Mouse (Mus musculus) CH12.LX (cell line): Measurements from ENCODE around the gene Riok1. TPM values are rescaled to one million over a fixed set of nuclear protein-coding genes. Genes with fewer than 3 reads are reported as not detected.
A peak's percentile ranks its signal among the peaks of the same experiment; 100 is the strongest.

Experiments used
- DNase-seq: peaks from one replicate; pipeline ENCODE4 v3.0.0-alpha.2; 2013; ENCODE audit errors: extremely low read depth
- H3K27ac ChIP-seq: 2 replicates; pipeline ENCODE4 v1.5.1; 2012; ENCODE audit warnings: low read depth, mild to moderate bottlenecking, control low read depth, moderate library complexity; ENCODE audit not compliant: insufficient read depth
- H3K27me3 ChIP-seq: replicated peaks from 2 replicates; pipeline ENCODE3; 2012; ENCODE audit warnings: inconsistent platforms
- H3K36me3 ChIP-seq, 2 experiments: replicated peaks in 1 of 2; 2 replicates each; pipeline versions ENCODE3 to v1.6.1; 2012; ENCODE audit warnings: inconsistent platforms in 1 of 2, low read length in 1 of 2, mild to moderate bottlenecking in 1 of 2, mixed read lengths in 1 of 2, moderate library complexity in 1 of 2; ENCODE audit not compliant: control insufficient read depth in 1 of 2, insufficient read depth in 1 of 2
- H3K4me1 ChIP-seq, 2 experiments: 2 replicates each; pipeline ENCODE4 v1.6.1; 2012; ENCODE audit warnings: inconsistent platforms in 1 of 2, moderate library complexity in 1 of 2; ENCODE audit not compliant: insufficient read depth in 2 of 2, control insufficient read depth in 1 of 2
- H3K4me2 ChIP-seq: 2 replicates; pipeline ENCODE4 v1.6.1; 2012; ENCODE audit warnings: low read depth, mild to moderate bottlenecking, control low read depth; ENCODE audit not compliant: poor library complexity, insufficient read depth, severe bottlenecking
- H3K4me3 ChIP-seq, 3 experiments: fragments of 150-350 bp in 1 of 3; sonication (generic) in 1 of 3; replicated peaks in 1 of 3; 2 replicates each; pipeline versions ENCODE3 to v1.5.1; 2011 to 2012; ENCODE audit warnings: low read depth in 2 of 3, low read length in 2 of 3, mild to moderate bottlenecking in 2 of 3, moderate library complexity in 2 of 3, control low read depth in 1 of 3, improper control_type of control experiment in 1 of 3, inconsistent platforms in 1 of 3, mixed read lengths in 1 of 3; ENCODE audit not compliant: poor library complexity in 1 of 3
- H3K79me2 ChIP-seq: replicated peaks from 2 replicates; pipeline ENCODE4 v1.6.1; 2012; ENCODE audit warnings: mild to moderate bottlenecking, moderate library complexity; ENCODE audit not compliant: control insufficient read depth, poor library complexity, insufficient read depth, severe bottlenecking; ENCODE audit errors: extremely low read depth
- H3K9ac ChIP-seq: 2 replicates; pipeline ENCODE4 v1.6.1; 2012; ENCODE audit warnings: low read depth, mild to moderate bottlenecking, control low read depth, moderate library complexity; ENCODE audit not compliant: insufficient read depth
- H3K9me3 ChIP-seq: replicated peaks from 2 replicates; pipeline ENCODE3; 2012; ENCODE audit warnings: low read length, inconsistent platforms, mixed read lengths
- BHLHE40 ChIP-seq: IDR thresholded peaks from 2 replicates; pipeline ENCODE4 v1.6.1; 2011; ENCODE audit warnings: mild to moderate bottlenecking, low read depth, low read length, improper control_type of control experiment
- CHD1 ChIP-seq: IDR thresholded peaks from 2 replicates; pipeline ENCODE4 v1.6.1; 2012; ENCODE audit warnings: low read depth, low read length, improper control_type of control experiment, inconsistent platforms
- CHD2 ChIP-seq: IDR thresholded peaks from 2 replicates; pipeline ENCODE4 v1.6.1; 2011; ENCODE audit warnings: low read length, improper control_type of control experiment
- CTCF ChIP-seq, 2 experiments: IDR thresholded peaks in 1 of 2; conservative IDR thresholded peaks in 1 of 2; 2 replicates each; pipeline ENCODE4 v1.5.1; 2011 to 2012; ENCODE audit warnings: low read depth in 2 of 2, low read length in 2 of 2, improper control_type of control experiment in 1 of 2, inconsistent platforms in 1 of 2, mild to moderate bottlenecking in 1 of 2, moderate library complexity in 1 of 2
- E2F4 ChIP-seq: IDR thresholded peaks from 2 replicates; pipeline ENCODE4 v1.6.1; 2011; ENCODE audit warnings: low read depth, low read length, improper control_type of control experiment; ENCODE audit not compliant: insufficient replicate concordance
- ELF1 ChIP-seq: IDR thresholded peaks from 2 replicates; pipeline ENCODE4 v1.6.1; 2014; ENCODE audit warnings: low read depth, mild to moderate bottlenecking, inconsistent platforms, low read length, improper control_type of control experiment
- EP300 ChIP-seq: IDR thresholded peaks from 2 replicates; pipeline ENCODE4 v1.6.1; 2011; ENCODE audit warnings: low read length, improper control_type of control experiment
- ETS1 ChIP-seq: conservative IDR thresholded peaks from 2 replicates; pipeline ENCODE4 v1.6.1; 2012; ENCODE audit warnings: low read depth, mild to moderate bottlenecking, inconsistent platforms, low read length, improper control_type of control experiment, moderate library complexity
- HCFC1 ChIP-seq: IDR thresholded peaks from 2 replicates; pipeline ENCODE4 v1.6.1; 2012; ENCODE audit warnings: low read depth, mild to moderate bottlenecking, inconsistent platforms, low read length, improper control_type of control experiment
- IRF4 ChIP-seq: IDR thresholded peaks from 2 replicates; pipeline ENCODE4 v1.6.1; 2014; ENCODE audit warnings: low read depth, mild to moderate bottlenecking, inconsistent platforms, low read length, improper control_type of control experiment
- JUN ChIP-seq: IDR thresholded peaks from 2 replicates; pipeline ENCODE4 v1.6.1; 2011; ENCODE audit warnings: low read depth, mild to moderate bottlenecking, low read length, improper control_type of control experiment, moderate library complexity; ENCODE audit not compliant: insufficient read depth
- JUND ChIP-seq: conservative IDR thresholded peaks from 2 replicates; pipeline ENCODE4 v1.6.1; 2011; ENCODE audit warnings: low read depth, low read length, improper control_type of control experiment
- KAT2A ChIP-seq: IDR thresholded peaks from 2 replicates; pipeline ENCODE4 v1.6.1; 2012; ENCODE audit warnings: low read length, improper control_type of control experiment, inconsistent platforms; ENCODE audit not compliant: insufficient replicate concordance
- MAFK ChIP-seq: IDR thresholded peaks from 2 replicates; pipeline ENCODE4 v1.6.1; 2011; ENCODE audit warnings: low read length, improper control_type of control experiment; ENCODE audit not compliant: insufficient replicate concordance
- MAX ChIP-seq: IDR thresholded peaks from 2 replicates; pipeline ENCODE4 v1.6.1; 2011; ENCODE audit warnings: low read length, improper control_type of control experiment
- MEF2A ChIP-seq: IDR thresholded peaks from 2 replicates; pipeline ENCODE4 v1.6.1; 2014; ENCODE audit warnings: low read depth, mild to moderate bottlenecking, inconsistent platforms, low read length, improper control_type of control experiment, borderline replicate concordance
- MYC ChIP-seq: IDR thresholded peaks from 2 replicates; pipeline ENCODE4 v1.6.1; 2011; ENCODE audit warnings: low read depth, mild to moderate bottlenecking, improper control_type of control experiment, low read length
- NELFE ChIP-seq: IDR thresholded peaks from 2 replicates; pipeline ENCODE4 v1.6.1; 2011; ENCODE audit warnings: low read depth, low read length, improper control_type of control experiment
- NRF1 ChIP-seq: IDR thresholded peaks from 2 replicates; pipeline ENCODE4 v1.6.1; 2014; ENCODE audit warnings: low read depth, mild to moderate bottlenecking, inconsistent platforms, low read length, improper control_type of control experiment, moderate library complexity
- RCOR1 ChIP-seq: conservative IDR thresholded peaks from 2 replicates; pipeline ENCODE4 v1.6.1; 2012; ENCODE audit warnings: low read depth, mild to moderate bottlenecking, inconsistent platforms, low read length, improper control_type of control experiment
- SIN3A ChIP-seq: IDR thresholded peaks from 2 replicates; pipeline ENCODE4 v1.6.1; 2012; ENCODE audit warnings: low read length, improper control_type of control experiment, inconsistent platforms
- TBP ChIP-seq: conservative IDR thresholded peaks from 2 replicates; pipeline ENCODE4 v1.6.1; 2011; ENCODE audit warnings: low read depth, low read length, improper control_type of control experiment
- TCF12 ChIP-seq: IDR thresholded peaks from 2 replicates; pipeline ENCODE4 v1.6.1; 2014; ENCODE audit warnings: low read depth, mild to moderate bottlenecking, inconsistent platforms, low read length, improper control_type of control experiment
- UBTF ChIP-seq: IDR thresholded peaks from 2 replicates; pipeline ENCODE4 v1.6.1; 2012; ENCODE audit warnings: low read depth, mild to moderate bottlenecking, inconsistent platforms, low read length, improper control_type of control experiment, moderate library complexity
- USF1 ChIP-seq: IDR thresholded peaks from 2 replicates; pipeline ENCODE4 v1.6.1; 2014; ENCODE audit warnings: low read depth, mild to moderate bottlenecking, inconsistent platforms, low read length, improper control_type of control experiment
- USF2 ChIP-seq: conservative IDR thresholded peaks from 2 replicates; pipeline ENCODE4 v1.6.1; 2011; ENCODE audit warnings: low read depth, low read length, improper control_type of control experiment
- ZKSCAN1 ChIP-seq: IDR thresholded peaks from 2 replicates; pipeline ENCODE4 v1.6.1; 2012; ENCODE audit warnings: low read depth, inconsistent platforms, low read length, improper control_type of control experiment, borderline replicate concordance
- ZMIZ1 ChIP-seq: IDR thresholded peaks from 2 replicates; pipeline ENCODE4 v1.6.1; 2012; ENCODE audit warnings: low read depth, mild to moderate bottlenecking, inconsistent platforms, low read length, improper control_type of control experiment
- ZNF384 ChIP-seq: IDR thresholded peaks from 2 replicates; pipeline ENCODE4 v1.6.1; 2012; ENCODE audit warnings: low read depth, low read length, improper control_type of control experiment, inconsistent platforms
- dilution Hi-C: fragments of 300-500 bp; cut with MboI; formaldehyde crosslinking; loops from 2 replicates; pipeline ENCODE4 v1.14.3; 2020; ENCODE audit warnings: low sequenced_read_pairs; ENCODE audit not compliant: extremely low pct_unique_long_range_greater_than_20kb, extremely low pct_ligation_motif_present
- in situ Hi-C: fragments of 300-500 bp; cut with MboI; formaldehyde crosslinking; loops from 3 replicates; pipeline ENCODE4 v1.14.3; 2019; ENCODE audit warnings: low sequenced_read_pairs, low pct_ligation_motif_present, low pct_unique_long_range_greater_than_20kb, mixed read lengths
- polyA plus RNA-seq: library from polyadenylated mRNA; unstranded; fragments of >175 nt; gene quantifications from 2 replicates; pipeline ENCODE4 v1.2.1, GENCODE M21; 2012; ENCODE audit warnings: low read depth; ENCODE audit not compliant: insufficient read length
- total RNA-seq, 2 experiments: library from RNA; depleted of rRNA; stranded (reverse); fragments of 300-350 nt in 1 of 2; fragments of >200 nt in 1 of 2; gene quantifications; 2 replicates each; pipeline ENCODE4 v1.2.3; 2012 to 2014

Riok1 gene
- total and polyA plus RNA-seq, 3 experiments: 33.9 to 67.0 (median 52.4) TPM

GRCm38 (mm10) chr13:38027618-38028248 is 9.1 kb upstream of the Riok1 start:
- Histone ChIP-seq H3K4me3 (peak overlapping the region in 1 of 3 experiments; percentile 26), H3K4me2 (peak overlapping the region; percentile 78), H3K9me3 (peaks cover 6% of the 10 kb centered on the region), H3K27me3 (no peaks in the 10 kb centered on the region), H3K4me1 (peaks cover 4 to 29% of the 10 kb centered on the region in 2 experiments; a peak in 3 of 4 replicates), H3K36me3 (peaks cover 0 to 3% of the 10 kb centered on the region in 2 experiments), H3K79me2 (no peaks in the 10 kb centered on the region), H3K9ac (peak overlapping the region; percentile 37), H3K27ac (peak overlapping the region; percentile 73)
- in situ Hi-C loops (no loop called here), dilution Hi-C loops (no loop called here)
- TF ChIP-seq TBP (peak; percentile 74; the same call in 1 of the 2 replicates), HCFC1 (0 out of 2 replicates have a peak, but pooled peaks have one; percentile 40), NELFE (no peak), ZMIZ1 (no peak), ETS1 (peak; percentile 65), ELF1 (no peak), CHD2 (peak; percentile 42), KAT2A (no peak), IRF4 (peak; percentile 92), MAX (no peak; the same call in 1 of the 2 replicates), EP300 (peak; percentile 89), E2F4 (no peak), ZNF384 (no peak), RCOR1 (peak; percentile 31; the same call in 1 of the 2 replicates), JUN (peak; percentile 59; the same call in 1 of the 2 replicates), MEF2A (peak; percentile 98), ZKSCAN1 (no peak), TCF12 (peak; percentile 35), MAFK (0 out of 2 replicates have a peak, but pooled peaks have one; percentile 12), JUND (peak; percentile 80), UBTF (no peak), NRF1 (no peak), CHD1 (peak; percentile 79; the same call in 1 of the 2 replicates), BHLHE40 (peak; percentile 92), USF2 (no peak), CTCF (conservative IDR thresholded peaks at IDR 0.05 in 1 of 2, IDR thresholded peaks at IDR 0.05 in 1 of 2; ENCODE audit: low read depth in 2 of 2, low read length in 2 of 2) (no peak), MYC (peak; percentile 64; the same call in 1 of the 2 replicates), USF1 (no peak), SIN3A (no peak; the same call in 1 of the 2 replicates)
- DNase-seq: peak; percentile 73
